Mouse (Mus musculus) liver, adult 2 months (tissue): Measurements from ENCODE around the gene Ctdspl.

Experiments used
- CTCF ChIP-seq: fragments of 200-500 bp; IDR thresholded peaks from 2 replicates; pipeline ENCODE4 v1.5.1; 2011; ENCODE audit warnings: low read depth, low read length, control low read depth
- POLR2A ChIP-seq: fragments of 200-500 bp; IDR thresholded peaks from 2 replicates; pipeline ENCODE4 v1.6.1; 2011; ENCODE audit warnings: low read length, control low read depth; ENCODE audit not compliant: insufficient read depth; ENCODE audit errors: extremely low read depth

DNA sequence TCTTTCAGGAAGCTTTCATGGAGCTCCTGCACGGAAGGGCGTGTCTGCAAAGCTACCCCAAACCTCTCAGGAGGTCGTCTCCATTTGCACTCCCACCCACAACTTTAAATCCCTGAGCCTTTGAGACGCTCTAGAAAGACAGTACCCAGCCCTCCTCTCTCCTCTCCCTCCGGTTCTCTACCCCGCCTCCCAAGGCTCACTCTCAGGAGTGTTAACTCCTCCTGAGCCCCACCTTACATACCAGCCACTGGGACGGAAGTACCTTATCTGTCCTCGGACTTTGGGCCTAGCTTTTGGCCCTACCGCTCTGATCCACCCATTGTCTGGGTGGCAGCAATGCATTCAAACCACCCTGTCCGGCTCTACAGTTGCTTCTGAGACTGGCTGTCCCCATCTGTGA lies 157.7 kb downstream of the Ctdspl start:
- no peak for TF ChIP-seq POLR2A
- no peak for TF ChIP-seq CTCF
